Mouse (Mus musculus): ENCODE measurements at regions not wholly inside any gene's neighbourhood (a gene's known extent, or its start where the extent isn't known, plus 50 kb on each side); places are given as distances from the start of the nearest gene placed in this dataset.

- no peak for DNase-seq
Measured at GRCm38 (mm10) chr7:84800966-84801365, 52.4 kb upstream of the Olfr291 start.

- DNase-seq = peak; percentile 37
Measured at GRCm38 (mm10) chr7:84794655-84795054, 58.7 kb upstream of the Olfr291 start.

DNA sequence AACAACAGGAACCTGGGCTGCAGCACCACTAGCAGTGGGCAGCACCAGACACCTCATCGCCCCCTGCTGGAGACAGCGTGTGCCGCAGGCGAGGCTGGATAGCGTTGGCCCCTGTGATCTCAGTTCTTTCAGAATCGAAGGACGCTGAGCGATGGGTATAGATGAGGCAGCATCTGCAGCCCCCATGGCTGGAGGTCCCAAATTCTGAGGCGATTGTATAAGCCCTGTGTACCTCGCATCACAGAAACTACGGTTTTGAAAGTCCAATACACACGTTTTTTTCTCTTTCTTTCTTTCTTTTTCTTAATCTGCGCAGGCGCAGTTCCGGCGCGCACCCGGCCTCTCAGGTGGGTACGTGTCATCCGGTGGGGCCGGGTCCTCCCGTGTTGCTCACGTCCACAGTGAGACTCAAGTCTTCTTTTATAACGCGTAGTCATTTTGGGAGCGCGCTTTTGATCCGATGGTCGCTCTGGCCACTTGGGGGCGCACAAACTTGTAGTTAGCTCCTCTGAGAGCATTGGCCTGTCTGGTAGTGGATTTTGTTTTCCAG is 74.0 kb upstream of the Olfr291 start:
- peak; percentile 88 for DNase-seq

DNA sequence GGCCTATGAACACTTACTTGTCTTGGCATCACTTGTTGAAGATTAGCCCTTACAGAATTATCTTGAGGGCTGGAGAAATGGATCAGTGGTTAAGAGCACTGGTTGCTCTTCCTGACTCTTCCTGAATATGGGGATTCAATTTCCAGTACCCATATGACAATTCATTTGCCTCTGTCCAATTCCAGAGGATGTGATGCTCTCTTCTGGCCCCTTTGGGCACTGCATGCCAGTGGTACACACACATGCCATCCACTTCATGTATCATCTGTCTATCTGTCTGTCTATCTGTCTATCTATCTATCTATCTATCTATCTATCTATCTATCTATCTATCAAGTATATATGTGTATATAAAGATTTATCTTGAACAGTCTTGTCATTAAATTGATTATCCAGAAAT is 75.7 kb upstream of the Olfr291 start:
- no peak for DNase-seq

DNA sequence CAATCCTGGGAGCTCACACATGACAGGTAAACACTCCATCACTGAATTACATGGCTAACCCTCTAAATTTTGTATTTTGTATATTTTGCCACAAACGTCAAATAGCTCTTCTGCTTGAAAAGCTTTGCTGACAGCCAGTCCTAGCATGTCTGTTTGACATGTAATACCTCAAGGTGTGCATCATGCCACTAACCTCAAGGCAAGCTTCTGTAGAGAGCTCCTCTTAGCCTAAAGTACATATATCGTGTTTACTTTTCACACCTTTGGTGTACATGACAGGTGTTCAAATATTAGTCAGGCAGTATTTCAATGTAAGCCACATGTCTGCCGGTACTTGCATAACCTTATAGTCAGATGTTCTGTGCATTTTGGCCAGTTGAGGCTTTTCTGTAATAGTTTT is 66.5 kb upstream of the Zfand6 start:
- no peak for DNase-seq

GRCm38 (mm10) chr7:84753361-84753760 is 63.6 kb upstream of the Zfand6 start:
- DNase-seq = no peak

- DNase-seq = peak; percentile 63
Measured at GRCm38 (mm10) chr7:84749434-84750301, 59.9 kb upstream of the Zfand6 start.

DNA sequence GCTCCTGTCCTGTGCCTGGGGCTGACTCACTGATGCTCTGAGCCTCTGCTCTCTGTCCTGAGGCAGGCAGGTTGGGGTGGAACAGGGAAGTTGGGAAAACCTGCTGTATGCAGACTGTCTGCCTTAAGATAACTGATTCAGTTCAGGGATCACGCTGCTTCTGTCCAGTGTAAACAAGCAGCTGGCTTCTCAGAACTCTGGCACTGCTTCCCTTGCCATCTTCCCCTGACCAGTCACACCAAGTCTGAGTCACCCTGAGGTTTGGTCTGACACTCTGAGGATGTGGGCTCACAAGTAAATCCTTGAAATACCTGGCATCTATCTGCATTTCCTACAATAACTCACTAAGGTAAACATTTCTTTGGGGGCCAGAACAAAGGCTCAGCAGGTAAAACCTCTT is 58.1 kb upstream of the Zfand6 start:
- DNase-seq = no peak

GRCm38 (mm10) chr7:84744321-84745070 is 54.7 kb upstream of the Zfand6 start:
- no peak for DNase-seq

GRCm38 (mm10) chr7:84739965-84740390 is 50.2 kb upstream of the Zfand6 start:
- peak; percentile 1 for DNase-seq
